Mouse (Mus musculus): ENCODE data around the gene Gm49450.

DNA sequence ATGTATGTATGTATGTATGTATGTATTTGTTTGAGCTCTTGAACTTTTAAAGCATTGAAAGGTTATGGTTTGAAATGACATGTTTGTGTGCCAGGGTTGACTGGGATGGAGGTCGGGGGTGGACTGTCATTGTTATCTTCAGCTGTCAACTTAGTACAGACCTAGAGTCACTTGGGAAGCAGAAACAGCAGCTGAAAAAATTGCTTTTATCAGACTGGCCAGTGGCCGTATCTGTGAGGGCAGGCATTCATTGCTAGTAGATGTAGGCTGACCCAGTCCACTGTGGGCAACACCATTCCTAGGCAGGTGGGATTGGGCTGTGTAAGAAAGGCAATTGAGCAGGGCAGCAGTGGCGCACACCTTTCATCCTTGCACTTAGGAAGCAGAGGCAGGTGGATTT lies 6.2 kb upstream of the Gm49450 start:
- no peak for TF ChIP-seq POLR2A (IDR thresholded peaks at IDR 0.05; ENCODE audit: low read depth, low read length)
- TF ChIP-seq CTCF (conservative IDR thresholded peaks at IDR 0.05; ENCODE audit: insufficient read depth, insufficient read length, low read depth, low read length) = no peak

Measured in kidney, adult 2 months (tissue).